Mouse (Mus musculus) heart, embryonic 16.5 days (tissue): ENCODE results near the gene Rfx3. TPM values are rescaled to one million over a fixed set of nuclear protein-coding genes. Genes with fewer than 3 reads are reported as not detected.

Experiments used
- ATAC-seq: fragments of 200-750 bp; cut with Nextera tagmentation; replicated peaks from 2 replicates; pipeline ENCODE4 v1.8.0; 2017; ENCODE audit warnings: moderate number of reproducible peaks; ENCODE audit not compliant: insufficient read depth, low FRiP score; ENCODE audit errors: extremely low read depth
- H3K27ac ChIP-seq: fragments of 300-500 bp; sonication (generic); 2 replicates; pipeline ENCODE4 v1.5.1; 2014; ENCODE audit warnings: mild to moderate bottlenecking, low read length, control low read depth, moderate library complexity
- H3K27me3 ChIP-seq: fragments of 300-500 bp; sonication (generic); 2 replicates; pipeline ENCODE4 v1.6.1; 2014; ENCODE audit warnings: low read length, mixed read lengths; ENCODE audit not compliant: control insufficient read depth, insufficient read depth
- H3K36me3 ChIP-seq: fragments of 300-500 bp; sonication (generic); 2 replicates; pipeline ENCODE4 v1.6.1; 2014; ENCODE audit not compliant: control insufficient read depth, insufficient read depth
- H3K4me1 ChIP-seq: fragments of 300-500 bp; sonication (generic); 2 replicates; pipeline ENCODE4 v1.6.1; 2014; ENCODE audit warnings: low read length, mixed read lengths; ENCODE audit not compliant: control insufficient read depth, insufficient read depth
- H3K4me2 ChIP-seq: fragments of 300-500 bp; sonication (generic); 2 replicates; pipeline ENCODE4 v1.6.1; 2014; ENCODE audit warnings: low read depth, mild to moderate bottlenecking, control low read depth, low read length
- H3K4me3 ChIP-seq: fragments of 300-500 bp; sonication (generic); 2 replicates; pipeline ENCODE4 v1.5.1; 2014; ENCODE audit warnings: mild to moderate bottlenecking, control low read depth, low read length
- H3K9ac ChIP-seq: fragments of 300-500 bp; sonication (generic); 2 replicates; pipeline ENCODE4 v1.6.1; 2014; ENCODE audit warnings: low read length, control low read depth
- H3K9me3 ChIP-seq: fragments of 300-500 bp; sonication (generic); replicated peaks from 2 replicates; pipeline ENCODE4 v1.6.1; 2016; ENCODE audit warnings: low read length; ENCODE audit not compliant: control insufficient read depth
- WGBS: fragments of 180-500 bp; shearing (Covaris S2); extraction: QIAGEN DNeasy Blood & Tissue Kit; methylation state at CpG from one replicate; pipeline ENCODE4 v1.1.7; 2014; 5-methylcytosine and 5-hydroxymethylcytosine counted together
- polyA plus RNA-seq: library from polyadenylated mRNA; unstranded; fragments of >200 nt; fragmentation: Nextera tagmentation; extraction: Ambion mirVana; gene quantifications from 2 replicates; pipeline ENCODE4 v1.2.1, GENCODE M21; 2015

The Rfx3 gene
- polyA plus RNA-seq, 1 experiment from 2014 or later, result 7.1 TPM

- 75% methylated on average over 8 of the region's 8 CpGs for WGBS
- ATAC-seq, result no peak
- H3K4me1 ChIP-seq, result no peaks in the 10 kb centered on the region
- no peaks in the 10 kb centered on the region for H3K27me3 ChIP-seq
- no peak overlapping the region for H3K9ac ChIP-seq
- no peak overlapping the region for H3K4me2 ChIP-seq
- H3K27ac ChIP-seq, result no peak overlapping the region
- no peaks in the 10 kb centered on the region for H3K36me3 ChIP-seq
- peaks cover 2% of the 10 kb centered on the region; the same call in 1 of the 2 replicates for H3K9me3 ChIP-seq
- H3K4me3 ChIP-seq, result no peak overlapping the region
Observed at GRCm38 (mm10) chr19:27738908-27739307, 272.1 kb downstream of the Rfx3 start.

GRCm38 (mm10) chr19:27736571-27736970 is 274.4 kb downstream of the Rfx3 start:
- Histone ChIP-seq H3K36me3 (no peaks in the 10 kb centered on the region), H3K4me3 (no peak overlapping the region), H3K27ac (no peak overlapping the region), H3K9me3 (0 out of 2 replicates have a peak, but pooled peaks cover 2% of the 10 kb centered on the region), H3K9ac (no peak overlapping the region), H3K4me1 (no peaks in the 10 kb centered on the region), H3K4me2 (no peak overlapping the region), H3K27me3 (no peaks in the 10 kb centered on the region)
- no peak for ATAC-seq
- 71% methylated on average over 2 of the region's 2 CpGs for WGBS

- peaks cover 4% of the 10 kb centered on the region; the same call in 1 of the 2 replicates for H3K9me3 ChIP-seq
- H3K36me3 ChIP-seq, result no peaks in the 10 kb centered on the region
- no peak for ATAC-seq
- no peak overlapping the region for H3K4me2 ChIP-seq
- H3K4me1 ChIP-seq, result no peaks in the 10 kb centered on the region
- no peak overlapping the region for H3K9ac ChIP-seq
- H3K27me3 ChIP-seq, result no peaks in the 10 kb centered on the region
- no peak overlapping the region for H3K4me3 ChIP-seq
- 77% methylated on average over 11 of the region's 11 CpGs for WGBS
- H3K27ac ChIP-seq, result no peak overlapping the region
Observed at GRCm38 (mm10) chr19:27718931-27719330, 292.0 kb downstream of the Rfx3 start.

GRCm38 (mm10) chr19:27716274-27716673 is 294.7 kb downstream of the Rfx3 start:
- Histone ChIP-seq H3K9ac (no peak overlapping the region), H3K36me3 (no peaks in the 10 kb centered on the region), H3K4me2 (no peak overlapping the region), H3K4me3 (no peak overlapping the region), H3K27ac (no peak overlapping the region), H3K4me1 (no peaks in the 10 kb centered on the region), H3K27me3 (no peaks in the 10 kb centered on the region), H3K9me3 (no peaks in the 10 kb centered on the region)
- no peak for ATAC-seq
